Mouse (Mus musculus) E14TG2a.4 (cell line): ENCODE measurements at regions not wholly inside any gene's neighbourhood (a gene's known extent, or its start where the extent isn't known, plus 50 kb on each side); places are given as distances from the start of the nearest gene placed in this dataset.

Source experiments
- H3K27me3 ChIP-seq: 2 replicates; pipeline ENCODE4 v1.6.1; 2014; ENCODE audit warnings: low read length, control low read depth; ENCODE audit not compliant: insufficient read depth
- H3K36me3 ChIP-seq: 2 replicates; pipeline ENCODE4 v1.6.1; 2014; ENCODE audit warnings: low read length, control low read depth; ENCODE audit not compliant: insufficient read depth
- H3K4me1 ChIP-seq: replicated peaks from 2 replicates; pipeline ENCODE4 v1.6.1; 2014; ENCODE audit warnings: low read depth, low read length, control low read depth
- H3K4me3 ChIP-seq: replicated peaks from 2 replicates; pipeline ENCODE4 v1.5.1; 2014; ENCODE audit warnings: mild to moderate bottlenecking, low read length
- H3K9me3 ChIP-seq: 2 replicates; pipeline ENCODE4 v1.6.1; 2014; ENCODE audit warnings: low read length, control low read depth
- CTCF ChIP-seq: conservative IDR thresholded peaks from 2 replicates; pipeline ENCODE4 v1.5.1; 2014; ENCODE audit warnings: low read length
- NANOG ChIP-seq: IDR thresholded peaks from 2 replicates; pipeline ENCODE4 v1.6.1; 2014; ENCODE audit warnings: borderline replicate concordance, low read length, mixed read lengths
- POU5F1 ChIP-seq: IDR thresholded peaks from 2 replicates; pipeline ENCODE4 v1.6.1; 2014; ENCODE audit warnings: low read length, borderline replicate concordance

GRCm38 (mm10) chr8:109395133-109395855 lies 98.5 kb upstream of the Pmfbp1 start:
- no peak overlapping the region for H3K4me3 ChIP-seq
- no peaks in the 10 kb centered on the region for H3K4me1 ChIP-seq
- no peaks in the 10 kb centered on the region for H3K9me3 ChIP-seq
- no peaks in the 10 kb centered on the region for H3K36me3 ChIP-seq
- H3K27me3 ChIP-seq = no peaks in the 10 kb centered on the region
- TF ChIP-seq CTCF (no peak), POU5F1 (no peak), NANOG (no peak)

GRCm38 (mm10) chr8:109399616-109400015 lies 94.2 kb upstream of the Pmfbp1 start:
- Histone ChIP-seq H3K36me3 (no peaks in the 10 kb centered on the region), H3K9me3 (0 out of 2 replicates have a peak, but pooled peaks cover 6% of the 10 kb centered on the region), H3K4me1 (no peaks in the 10 kb centered on the region), H3K27me3 (no peaks in the 10 kb centered on the region), H3K4me3 (no peak overlapping the region)
- TF ChIP-seq CTCF = no peak
- TF ChIP-seq POU5F1 = no peak

GRCm38 (mm10) chr8:109400192-109400591 lies 93.6 kb upstream of the Pmfbp1 start:
- Histone ChIP-seq H3K27me3 (no peaks in the 10 kb centered on the region), H3K36me3 (no peaks in the 10 kb centered on the region), H3K9me3 (0 out of 2 replicates have a peak, but pooled peaks cover 6% of the 10 kb centered on the region), H3K4me3 (no peak overlapping the region), H3K4me1 (no peaks in the 10 kb centered on the region)
- TF ChIP-seq POU5F1 (no peak), CTCF (no peak), NANOG (no peak)

GRCm38 (mm10) chr8:109407913-109408312 lies 85.9 kb upstream of the Pmfbp1 start:
- Histone ChIP-seq H3K27me3 (no peaks in the 10 kb centered on the region), H3K9me3 (no peaks in the 10 kb centered on the region), H3K4me3 (no peak overlapping the region), H3K4me1 (no peaks in the 10 kb centered on the region), H3K36me3 (no peaks in the 10 kb centered on the region)
- peak; percentile 44 for TF ChIP-seq CTCF
- no peak for TF ChIP-seq NANOG
- no peak for TF ChIP-seq POU5F1

GRCm38 (mm10) chr8:109410531-109410930 lies 83.3 kb upstream of the Pmfbp1 start:
- H3K36me3 ChIP-seq = no peaks in the 10 kb centered on the region
- H3K27me3 ChIP-seq = no peaks in the 10 kb centered on the region
- no peak overlapping the region for H3K4me3 ChIP-seq
- no peaks in the 10 kb centered on the region for H3K9me3 ChIP-seq
- peaks cover 11% of the 10 kb centered on the region for H3K4me1 ChIP-seq
- TF ChIP-seq NANOG = no peak
- TF ChIP-seq POU5F1 = no peak
- TF ChIP-seq CTCF = no peak

- H3K36me3 ChIP-seq = no peaks in the 10 kb centered on the region
- no peak overlapping the region for H3K4me3 ChIP-seq
- TF ChIP-seq POU5F1 = no peak
- TF ChIP-seq NANOG = no peak
- no peak for TF ChIP-seq CTCF
- peaks cover 5% of the 10 kb centered on the region for H3K27me3 ChIP-seq
- H3K9me3 ChIP-seq = no peaks in the 10 kb centered on the region
- H3K4me1 ChIP-seq = peaks cover 28% of the 10 kb centered on the region
Measured at GRCm38 (mm10) chr8:109413386-109413785, 80.4 kb upstream of the Pmfbp1 start.

GRCm38 (mm10) chr8:109415315-109415714 lies 78.5 kb upstream of the Pmfbp1 start:
- H3K4me3 ChIP-seq = no peak overlapping the region
- no peaks in the 10 kb centered on the region for H3K9me3 ChIP-seq
- peaks cover 5% of the 10 kb centered on the region for H3K27me3 ChIP-seq
- no peak for TF ChIP-seq NANOG
- TF ChIP-seq POU5F1 = no peak
- no peak for TF ChIP-seq CTCF
- H3K4me1 ChIP-seq = peaks cover 28% of the 10 kb centered on the region
- H3K36me3 ChIP-seq = no peaks in the 10 kb centered on the region

- TF ChIP-seq NANOG = no peak
- TF ChIP-seq CTCF = no peak
- TF ChIP-seq POU5F1 = no peak
- Histone ChIP-seq H3K9me3 (no peaks in the 10 kb centered on the region), H3K4me3 (no peak overlapping the region), H3K36me3 (no peaks in the 10 kb centered on the region), H3K27me3 (peaks cover 5% of the 10 kb centered on the region), H3K4me1 (peaks cover 28% of the 10 kb centered on the region)
Measured at GRCm38 (mm10) chr8:109415906-109416305, 77.9 kb upstream of the Pmfbp1 start.
